Mouse (Mus musculus) stomach, postnatal 0 days (tissue): ENCODE results near the gene Zmynd8.

Experiments used
- CTCF ChIP-seq: IDR thresholded peaks from 2 replicates; pipeline ENCODE4 v1.5.1; 2016; ENCODE audit warnings: antibody characterized with exemption, low read depth, mild to moderate bottlenecking, moderate library complexity
- EP300 ChIP-seq: optimal IDR thresholded peaks from 2 replicates; pipeline ENCODE3; 2016; ENCODE audit warnings: antibody characterized with exemption

DNA sequence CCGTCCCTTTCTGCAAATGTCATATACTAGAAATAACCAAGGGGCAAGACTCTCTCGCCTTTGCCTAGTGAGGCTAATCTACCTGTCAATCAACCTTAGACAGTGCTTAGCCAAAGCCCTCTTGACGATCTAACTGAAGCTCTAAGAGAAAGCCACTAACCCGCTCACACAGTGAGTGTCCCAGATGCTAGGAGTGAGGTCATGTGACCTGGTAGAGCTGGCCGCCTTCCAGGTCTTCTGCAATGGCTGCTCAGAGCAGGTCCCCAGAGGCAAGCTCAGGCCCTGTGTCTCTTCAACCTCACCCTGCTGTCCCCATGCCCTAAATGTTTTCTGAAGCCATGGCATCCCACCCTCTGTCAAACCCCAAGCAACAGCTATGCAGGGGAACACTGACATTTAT lies 49.7 kb downstream of the Zmynd8 start:
- TF ChIP-seq CTCF (no peak), EP300 (no peak)
